Mouse (Mus musculus): Measurements from ENCODE around the gene Fan1. TPM values are rescaled to one million over a fixed set of nuclear protein-coding genes. Genes with fewer than 3 reads are reported as not detected.

Gene Fan1
- 10.0 TPM for polyA plus RNA-seq (2017; shearing (Covaris generic))

DNA sequence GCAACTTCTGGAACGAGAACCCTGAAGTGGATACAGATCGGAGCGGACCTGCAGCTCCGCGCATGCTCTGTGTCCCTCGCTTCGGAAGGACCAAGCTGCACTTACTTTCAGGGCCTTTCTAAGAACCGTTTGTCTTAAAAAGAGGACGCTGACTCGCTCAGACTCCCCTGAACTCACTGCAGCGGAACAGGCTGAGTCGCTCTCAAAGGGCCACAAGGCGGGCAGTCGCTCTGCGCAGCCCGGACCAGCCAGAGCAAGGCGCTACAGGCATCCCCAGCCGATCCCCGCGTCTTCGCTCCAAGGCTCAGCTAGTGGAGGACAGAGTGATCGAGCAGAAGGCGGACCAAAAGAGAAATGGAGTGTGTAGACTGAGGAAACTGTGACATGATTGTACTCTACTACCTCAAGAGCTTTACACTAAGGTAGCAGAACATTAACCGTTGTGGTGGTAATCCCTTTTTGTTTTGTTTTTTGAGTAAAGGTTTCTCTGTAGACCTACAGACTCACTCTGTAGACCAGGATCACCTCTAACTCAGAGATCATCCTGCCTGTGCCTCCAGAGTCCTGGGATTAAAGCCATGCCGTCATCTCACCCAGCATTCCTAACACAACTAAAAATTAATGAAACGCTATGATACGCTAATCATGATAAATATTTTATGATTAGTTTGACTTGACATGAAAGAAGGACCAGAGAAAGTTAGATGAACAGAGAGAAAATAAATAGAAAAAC is at the start of gene Fan1:
Gene Fan1, minus strand, starts transcription at position 266 of the 733 bp plus-strand sequence.

DNA sequence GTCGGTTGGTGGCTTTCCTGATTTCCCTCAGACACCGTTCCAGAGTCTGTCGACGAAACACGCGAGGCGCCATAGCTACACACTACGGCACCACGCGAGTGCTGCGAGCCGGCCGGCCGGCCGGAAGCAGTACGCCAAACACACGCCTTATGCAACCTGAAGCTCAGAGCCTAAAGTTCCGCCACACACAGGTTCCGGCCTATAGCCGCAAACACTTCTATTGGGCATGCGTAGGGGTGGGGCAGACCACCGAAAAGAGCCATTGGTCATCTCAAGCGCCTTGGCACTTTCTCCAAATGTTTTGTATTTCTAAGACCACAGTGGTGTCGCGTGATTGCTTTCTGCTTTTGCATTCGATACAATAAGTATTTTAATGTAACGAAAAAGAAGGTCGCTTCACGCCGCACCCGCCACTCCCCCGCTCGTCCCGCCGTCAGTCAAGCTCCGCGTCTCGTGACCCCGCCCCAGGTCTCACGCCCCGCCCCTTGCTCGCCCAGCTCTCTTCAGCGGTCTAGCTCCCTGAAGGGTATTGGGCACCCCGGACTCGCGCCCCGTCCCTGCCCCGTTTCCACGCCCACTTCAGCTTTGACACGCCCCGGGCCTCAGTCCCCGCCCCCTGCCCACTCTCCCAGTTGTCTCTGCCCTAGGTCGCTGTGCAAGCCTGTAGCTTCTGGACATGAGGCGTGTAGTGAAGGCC is 18.4 kb upstream of the Fan1 start, which contains the start of the genes Mphosph10 and Mcee:
Gene Mphosph10, minus strand, starts transcription at position 147 of the 697 bp plus-strand sequence.
Gene Mcee, plus strand, starts transcription at position 486 of the 697 bp plus-strand sequence.

Other genes with a start within 250 kb of the Fan1 start
- 8.2 TPM for gene Trpm1, start 220.3 kb downstream of the Fan1 start, polyA plus RNA-seq (2017; shearing (Covaris generic))
- 12.3 TPM for gene Mtmr10, start 86.4 kb downstream of the Fan1 start, polyA plus RNA-seq (2017; shearing (Covaris generic))
- gene Mphosph10, start 18.2 kb upstream of the Fan1 start, polyA plus RNA-seq (2017; shearing (Covaris generic)) = 63.5 TPM
- gene Mcee, start 18.5 kb upstream of the Fan1 start, polyA plus RNA-seq (2017; shearing (Covaris generic)) = 33.5 TPM
- gene Apba2, start 127.6 kb upstream of the Fan1 start, polyA plus RNA-seq (2017; shearing (Covaris generic)) = not detected

All from CD4-positive, CD25-positive, alpha-beta regulatory T cell, adult 9 weeks (primary cell).